Mouse (Mus musculus): ENCODE measurements around the gene Eya4. TPM values are rescaled to one million over a fixed set of nuclear protein-coding genes. Genes with fewer than 3 reads are reported as not detected.

Eya4 gene
- total and polyA plus RNA-seq, 3 experiments, result 0.24 to 0.46 TPM; not detected in 1

DNA sequence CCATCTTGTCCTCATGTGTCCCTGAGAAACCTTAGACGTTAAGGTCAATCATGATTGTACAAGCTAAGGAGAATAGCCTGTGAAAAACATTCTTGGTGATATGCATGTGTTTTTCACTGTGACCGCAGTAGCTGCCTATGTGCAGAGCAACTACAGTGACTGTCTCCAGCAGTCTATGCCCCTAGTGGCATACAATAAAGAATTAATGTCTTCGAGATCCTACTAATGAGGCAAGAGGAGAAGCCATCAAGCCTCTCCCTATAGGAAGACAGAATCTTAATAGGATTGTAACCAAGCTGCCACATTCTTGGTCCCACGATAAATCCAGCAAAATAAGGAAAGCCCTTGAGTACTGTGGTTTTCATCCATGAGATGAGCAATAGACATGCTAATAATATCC, 28.3 kb downstream of the Eya4 start:
- no peaks in the 10 kb centered on the region for H3K36me3 ChIP-seq (ENCODE audit: control insufficient read depth in 1 of 2, insufficient read depth in 2 of 2, low read length in 2 of 2)
- TF ChIP-seq KAT2A (conservative IDR thresholded peaks at IDR 0.05; ENCODE audit: low read depth, low read length) (no peak), ZNF384 (IDR thresholded peaks at IDR 0.05; ENCODE audit: low read depth, low read length) (no peak), TAL1 (IDR thresholded peaks at IDR 0.05; ENCODE audit: low read length) (no peak), POLR2A (IDR thresholded peaks at IDR 0.05; ENCODE audit: control insufficient read depth in 1 of 2, insufficient read depth in 1 of 2, low read depth in 1 of 2, low read length in 2 of 2, poor library complexity in 1 of 2) (no peak), MYB (IDR thresholded peaks at IDR 0.05; ENCODE audit: low read depth, low read length) (no peak), ZKSCAN1 (IDR thresholded peaks at IDR 0.05; ENCODE audit: low read depth, low read length) (no peak)
- H3K4me3 ChIP-seq (ENCODE audit: control insufficient read depth in 1 of 2, insufficient read depth in 1 of 2, low read depth in 2 of 2, low read length in 2 of 2), result no peak overlapping the region
- no peak for DNase-seq (ENCODE audit: low read depth, low spot score)
- no peaks in the 10 kb centered on the region for H3K4me1 ChIP-seq (ENCODE audit: control insufficient read depth in 1 of 2, insufficient read depth in 2 of 2, low read length in 2 of 2)
- H3K27ac ChIP-seq (ENCODE audit: control insufficient read depth, low read depth, low read length), result no peak overlapping the region
- H3K79me2 ChIP-seq (ENCODE audit: control insufficient read depth, insufficient read depth, low read length, poor library complexity), result no peaks in the 10 kb centered on the region
- H3K9me3 ChIP-seq (replicated peaks; ENCODE audit: insufficient read depth, low read length), result no peaks in the 10 kb centered on the region
- H3K27me3 ChIP-seq (ENCODE audit: control insufficient read depth in 1 of 2, insufficient read depth in 2 of 2, low read length in 2 of 2), result no peaks in the 10 kb centered on the region; a peak in 1 of 4 replicates
- H3K9ac ChIP-seq (ENCODE audit: control insufficient read depth, low read depth, low read length, poor library complexity, severe bottlenecking), result no peak overlapping the region

DNA sequence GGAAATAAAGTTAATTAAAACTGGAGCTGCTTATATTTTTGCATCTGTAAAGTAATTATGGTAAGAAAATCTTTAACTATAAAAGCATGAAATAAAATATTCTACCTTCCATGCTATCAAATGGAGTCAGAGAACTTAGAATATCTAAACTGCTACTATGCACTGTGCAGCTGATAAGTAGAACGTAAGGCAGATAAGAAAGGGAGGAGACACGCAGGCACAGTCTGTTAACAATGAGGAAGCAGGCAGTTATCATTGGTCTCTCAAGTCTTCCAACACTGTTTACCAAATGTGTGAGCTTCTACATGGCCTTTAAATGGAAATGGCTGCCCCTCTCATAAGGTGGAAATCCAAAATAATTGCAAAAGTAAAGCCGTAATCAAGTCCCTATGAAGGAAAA, 55.0 kb downstream of the Eya4 start:
- Histone ChIP-seq H3K79me2 (ENCODE audit: control insufficient read depth, insufficient read depth, low read length, poor library complexity) (no peaks in the 10 kb centered on the region), H3K27me3 (ENCODE audit: control insufficient read depth in 1 of 2, insufficient read depth in 2 of 2, low read length in 2 of 2) (no peaks in the 10 kb centered on the region), H3K4me1 (ENCODE audit: control insufficient read depth in 1 of 2, insufficient read depth in 2 of 2, low read length in 2 of 2) (peaks cover 3 to 11% of the 10 kb centered on the region in 2 experiments; a peak in 2 of 4 replicates), H3K36me3 (ENCODE audit: control insufficient read depth in 1 of 2, insufficient read depth in 2 of 2, low read length in 2 of 2) (peaks cover 0 to 9% of the 10 kb centered on the region in 2 experiments; a peak in 2 of 4 replicates), H3K9me3 (replicated peaks; ENCODE audit: insufficient read depth, low read length) (no peaks in the 10 kb centered on the region), H3K9ac (ENCODE audit: control insufficient read depth, low read depth, low read length, poor library complexity, severe bottlenecking) (no peak overlapping the region), H3K27ac (ENCODE audit: control insufficient read depth, low read depth, low read length) (no peak overlapping the region), H3K4me3 (ENCODE audit: control insufficient read depth in 1 of 2, insufficient read depth in 1 of 2, low read depth in 2 of 2, low read length in 2 of 2) (no peak overlapping the region)
- DNase-seq (ENCODE audit: low read depth, low spot score), result peak; percentile 77
- TF ChIP-seq MAZ (IDR thresholded peaks at IDR 0.05; ENCODE audit: low read depth, low read length) (no peak), MYC (IDR thresholded peaks at IDR 0.05; ENCODE audit: low read depth, low read length) (0 out of 2 replicates have a peak, but pooled peaks have one; percentile 18), GATA1 (IDR thresholded peaks at IDR 0.05; ENCODE audit: low read depth, low read length) (peak; percentile 98), POLR2AphosphoS2 (IDR thresholded peaks at IDR 0.05; ENCODE audit: low read length) (no peak), MAFK (IDR thresholded peaks at IDR 0.05; ENCODE audit: borderline replicate concordance, low read depth, low read length) (no peak), UBTF (IDR thresholded peaks at IDR 0.05; ENCODE audit: borderline replicate concordance, insufficient read depth, low read depth, low read length) (no peak), JUND (IDR thresholded peaks at IDR 0.05; ENCODE audit: low read depth, low read length) (no peak), E2F4 (IDR thresholded peaks at IDR 0.05; ENCODE audit: borderline replicate concordance, low read depth, low read length) (no peak), NRF1 (IDR thresholded peaks at IDR 0.05; ENCODE audit: insufficient read depth, low read depth, low read length, poor library complexity, severe bottlenecking) (peak; percentile 34; the same call in 1 of the 2 replicates), ZNF384 (IDR thresholded peaks at IDR 0.05; ENCODE audit: low read depth, low read length) (no peak), POLR2AphosphoS5 (IDR thresholded peaks at IDR 0.05; ENCODE audit: borderline replicate concordance, low read depth, low read length) (no peak), CHD2 (IDR thresholded peaks at IDR 0.05; ENCODE audit: low read length) (no peak), MAX (IDR thresholded peaks at IDR 0.05; ENCODE audit: low read length) (0 out of 2 replicates have a peak, but pooled peaks have one; percentile 46), ZMIZ1 (IDR thresholded peaks at IDR 0.05; ENCODE audit: low read depth, low read length) (no peak), ELF1 (IDR thresholded peaks at IDR 0.05; ENCODE audit: low read depth, low read length) (peak; percentile 64; the same call in 1 of the 2 replicates), BHLHE40 (IDR thresholded peaks at IDR 0.05; ENCODE audit: borderline replicate concordance, low read depth, low read length) (peak; percentile 56; the same call in 1 of the 2 replicates), TAL1 (IDR thresholded peaks at IDR 0.05; ENCODE audit: low read length) (no peak), NELFE (IDR thresholded peaks at IDR 0.05; ENCODE audit: low read depth, low read length) (no peak), RCOR1 (IDR thresholded peaks at IDR 0.05; ENCODE audit: low read depth, low read length) (peak; percentile 66), TBP (IDR thresholded peaks at IDR 0.05; ENCODE audit: low read depth, low read length) (no peak), CTCF (IDR thresholded peaks at IDR 0.05 in 2 of 3, conservative IDR thresholded peaks at IDR 0.05 in 1 of 3; ENCODE audit: control insufficient read depth in 1 of 3, insufficient read depth in 1 of 3, low read depth in 2 of 3, low read length in 3 of 3, poor library complexity in 1 of 3, severe bottlenecking in 1 of 3) (no peak), CHD1 (IDR thresholded peaks at IDR 0.05; ENCODE audit: low read depth, low read length) (no peak), RAD21 (IDR thresholded peaks at IDR 0.05; ENCODE audit: low read depth, low read length) (no peak), ZC3H11A (IDR thresholded peaks at IDR 0.05; ENCODE audit: low read depth, low read length) (peak; percentile 24; the same call in 1 of the 2 replicates), KAT2A (conservative IDR thresholded peaks at IDR 0.05; ENCODE audit: low read depth, low read length) (peak; percentile 26; the same call in 1 of the 2 replicates), GABPA (IDR thresholded peaks at IDR 0.05; ENCODE audit: low read depth, low read length) (no peak), ETS1 (IDR thresholded peaks at IDR 0.05; ENCODE audit: low read depth, low read length) (peak; percentile 84), SIN3A (IDR thresholded peaks at IDR 0.05; ENCODE audit: low read length) (peak; percentile 57), SMC3 (IDR thresholded peaks at IDR 0.05; ENCODE audit: low read depth, low read length) (no peak), MXI1 (IDR thresholded peaks at IDR 0.05; ENCODE audit: low read depth, low read length) (peak; percentile 49; the same call in 1 of the 2 replicates)
